Mouse (Mus musculus): ENCODE results near the gene Efcab8. TPM values are rescaled to one million over a fixed set of nuclear protein-coding genes. Genes with fewer than 3 reads are reported as not detected.
"Not testable (repeated sequence)": the region's sequence is repeated elsewhere in the genome, so short reads cannot be mapped to it uniquely, and the experiment has no call there.

Efcab8 gene
- polyA plus RNA-seq, 1 experiment from 2014 or later = not detected

DNA sequence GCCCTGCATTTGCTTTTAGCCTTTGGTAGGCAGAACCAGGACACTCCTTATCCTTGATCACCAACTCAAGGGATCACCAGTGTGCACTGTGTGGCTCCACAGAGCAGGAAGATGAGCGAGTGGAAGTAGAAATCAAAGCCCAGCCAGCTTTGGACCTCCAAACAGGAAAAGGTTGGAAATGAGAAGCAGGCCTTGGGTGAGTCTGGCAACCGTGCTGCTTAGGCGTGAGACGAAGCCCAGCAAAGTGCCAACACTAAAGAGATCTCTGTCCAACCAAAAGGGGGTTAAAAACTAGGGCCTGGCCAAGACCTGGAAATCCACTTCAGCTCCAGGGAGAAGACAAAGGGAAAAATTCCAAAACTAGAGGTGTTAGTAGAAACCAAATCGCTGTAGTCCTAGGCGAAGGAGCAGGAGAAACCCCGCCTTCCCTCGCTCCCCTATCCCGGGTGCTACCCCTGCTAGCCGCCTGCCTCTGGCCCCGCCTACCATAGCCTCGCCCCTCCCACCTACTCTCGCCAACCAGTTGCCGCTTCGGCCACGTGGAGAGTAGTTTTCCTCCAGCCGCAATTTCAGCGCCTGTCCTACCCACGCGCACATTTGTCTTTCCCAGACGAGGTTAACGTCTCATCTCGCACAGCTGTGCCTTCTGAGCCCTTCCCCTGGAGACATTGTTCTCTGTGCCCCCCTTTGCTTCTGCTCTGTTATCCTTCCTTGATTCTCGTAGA lies 931 bp upstream of the Efcab8 start:
- peak overlapping the region; percentile 50 for H3K4me2 ChIP-seq
- peaks cover 11% of the 10 kb centered on the region for H3K4me1 ChIP-seq (replicated peaks)
- H3K27ac ChIP-seq (replicated peaks) = 0 out of 2 replicates have a peak overlapping the region, but pooled peaks have one; percentile 33
- H3K9ac ChIP-seq = 0 out of 2 replicates have a peak overlapping the region, but pooled peaks have one; percentile 14
- H3K36me3 ChIP-seq = peaks cover 6% of the 10 kb centered on the region
- no peaks in the 10 kb centered on the region for H3K9me3 ChIP-seq
- H3K4me3 ChIP-seq = peak overlapping the region; percentile 24
- ATAC-seq (ENCODE audit: low read depth) = peak; percentile 82
- no peaks in the 10 kb centered on the region for H3K27me3 ChIP-seq
- 15% methylated on average over 24 of the region's 24 CpGs for WGBS

DNA sequence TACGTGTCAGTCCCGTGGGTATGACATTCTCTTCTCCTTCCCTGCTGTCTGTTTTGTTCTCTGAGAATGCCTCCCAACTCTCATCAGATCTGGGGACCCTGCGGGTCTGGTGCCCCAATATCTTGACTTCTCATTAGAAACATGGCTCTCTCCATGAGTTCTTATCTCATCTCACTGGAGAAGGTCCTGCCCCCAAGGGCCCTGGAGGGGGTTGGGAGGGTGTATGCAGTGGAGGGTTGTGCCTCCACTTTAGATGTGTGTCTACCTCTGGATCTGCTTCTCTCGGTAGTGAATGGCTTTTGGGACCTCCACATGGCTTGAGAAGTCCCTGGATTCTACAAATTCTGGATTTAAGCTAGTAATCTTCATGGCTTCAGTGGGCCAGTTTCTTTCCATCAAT lies 1.4 kb downstream of the Efcab8 start:
- peaks cover 11% of the 10 kb centered on the region for H3K4me1 ChIP-seq (replicated peaks)
- no peak overlapping the region for H3K4me2 ChIP-seq
- no peaks in the 10 kb centered on the region for H3K36me3 ChIP-seq
- H3K27ac ChIP-seq (replicated peaks) = no peak overlapping the region
- no peaks in the 10 kb centered on the region for H3K27me3 ChIP-seq
- whole genome bisulfite sequencing = 91% methylated on average over 4 of the region's 4 CpGs
- no peak for ATAC-seq (ENCODE audit: low read depth)
- H3K9me3 ChIP-seq = no peaks in the 10 kb centered on the region
- H3K9ac ChIP-seq = no peak overlapping the region
- no peak overlapping the region for H3K4me3 ChIP-seq

DNA sequence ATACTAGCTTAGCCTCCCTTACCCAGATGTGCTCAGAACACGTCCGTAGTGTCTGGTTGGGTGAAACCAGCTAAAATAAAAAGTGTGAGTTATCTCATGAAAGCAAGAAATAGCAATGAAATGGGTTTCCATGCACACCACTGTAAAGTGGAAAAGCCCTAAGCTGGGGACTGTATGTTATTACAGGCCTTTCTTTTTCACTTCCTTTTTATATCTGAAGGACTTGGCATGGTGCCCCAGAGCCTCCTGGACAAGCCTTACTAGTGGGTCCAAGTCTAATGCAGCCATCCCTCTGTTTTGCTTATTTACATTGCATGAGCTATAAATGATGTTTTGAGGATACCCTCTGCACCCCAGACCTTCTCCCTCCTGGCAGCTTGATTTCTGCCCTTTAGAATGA lies 4.9 kb downstream of the Efcab8 start:
- no peak for ATAC-seq (ENCODE audit: low read depth)
- Histone ChIP-seq H3K9ac (no peak overlapping the region), H3K27ac (replicated peaks) (no peak overlapping the region), H3K9me3 (no peaks in the 10 kb centered on the region), H3K4me2 (no peak overlapping the region), H3K4me3 (no peak overlapping the region), H3K4me1 (replicated peaks) (no peaks in the 10 kb centered on the region), H3K36me3 (no peaks in the 10 kb centered on the region), H3K27me3 (no peaks in the 10 kb centered on the region)
- 93% methylated on average over 2 of the region's 2 CpGs for WGBS

DNA sequence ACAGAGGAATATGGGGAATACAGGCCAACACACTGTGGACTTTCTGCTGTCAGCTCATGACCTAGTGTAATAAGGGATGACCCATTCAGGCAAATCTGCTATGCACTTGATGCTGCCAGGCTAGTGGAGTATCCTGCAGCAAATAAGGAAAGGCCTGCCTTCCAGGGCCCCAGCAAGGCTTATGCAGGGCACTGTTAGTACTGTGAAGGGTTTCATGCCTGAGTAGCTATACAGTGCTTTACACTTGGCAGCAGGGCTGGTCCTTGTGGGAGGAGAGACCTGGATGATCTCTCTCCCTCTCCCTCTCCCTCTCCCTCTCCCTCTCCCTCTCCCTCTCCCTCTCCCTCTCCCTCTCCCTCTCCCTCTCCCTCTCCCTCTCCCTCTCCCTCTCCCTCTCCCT lies 13.6 kb downstream of the Efcab8 start:
- Histone ChIP-seq H3K9ac (no peak overlapping the region), H3K4me3 (no peak overlapping the region), H3K9me3 (no peaks in the 10 kb centered on the region), H3K27ac (replicated peaks) (no peak overlapping the region), H3K4me2 (no peak overlapping the region), H3K27me3 (no peaks in the 10 kb centered on the region), H3K36me3 (no peaks in the 10 kb centered on the region), H3K4me1 (replicated peaks) (no peaks in the 10 kb centered on the region)
- no peak for ATAC-seq (ENCODE audit: low read depth)

DNA sequence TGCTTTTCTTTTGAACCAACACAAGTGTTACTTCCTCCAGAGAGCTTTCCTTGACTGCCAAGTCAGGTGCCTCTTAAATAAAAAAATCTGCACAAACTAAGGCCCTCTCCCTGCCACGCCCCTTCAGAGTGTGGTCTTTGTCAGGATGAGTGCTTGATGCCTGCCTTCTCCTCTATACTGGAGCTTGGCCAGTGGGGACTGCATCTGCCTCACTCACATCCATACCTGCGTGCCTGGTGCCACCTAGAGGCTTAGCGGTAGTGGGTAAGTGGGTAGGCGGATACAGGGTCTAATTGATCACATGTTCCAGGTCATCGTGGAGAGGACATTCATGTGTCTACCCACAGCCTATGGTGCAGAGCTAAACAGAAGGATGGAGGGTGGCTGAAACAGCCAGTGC lies 15.4 kb downstream of the Efcab8 start:
- ATAC-seq (ENCODE audit: low read depth) = peak; percentile 23; the same call in 1 of the 2 replicates
- Histone ChIP-seq H3K4me2 (no peak overlapping the region), H3K9ac (no peak overlapping the region), H3K4me1 (replicated peaks) (no peaks in the 10 kb centered on the region), H3K27me3 (no peaks in the 10 kb centered on the region), H3K36me3 (no peaks in the 10 kb centered on the region), H3K4me3 (no peak overlapping the region), H3K27ac (replicated peaks) (no peak overlapping the region), H3K9me3 (no peaks in the 10 kb centered on the region)
- 66% methylated on average over 5 of the region's 5 CpGs for whole genome bisulfite sequencing

DNA sequence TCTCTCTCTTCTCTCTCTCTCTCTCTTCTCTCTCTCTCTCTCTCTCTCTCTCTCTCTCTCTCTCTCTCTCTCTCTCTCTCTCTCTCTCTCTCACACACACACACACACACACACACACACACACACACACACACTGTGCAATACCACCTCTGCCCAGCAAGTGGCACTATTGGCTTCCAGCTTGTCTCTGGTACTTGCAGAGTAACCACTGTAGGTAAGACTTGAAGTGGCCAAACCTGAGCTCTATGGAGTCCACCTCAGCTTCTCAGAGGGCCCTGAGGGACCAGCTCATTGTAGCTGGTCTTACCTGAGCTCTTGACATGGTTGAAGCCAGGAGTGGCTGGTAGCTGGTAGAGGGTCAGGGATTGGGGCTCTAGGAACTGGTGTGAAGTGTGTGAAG lies 27.7 kb downstream of the Efcab8 start:
- not testable (repeated sequence) for H3K27ac ChIP-seq (replicated peaks); H3K4me3 ChIP-seq; H3K36me3 ChIP-seq; H3K9me3 ChIP-seq; ATAC-seq (ENCODE audit: low read depth); H3K4me1 ChIP-seq (replicated peaks); H3K9ac ChIP-seq; H3K27me3 ChIP-seq; H3K4me2 ChIP-seq

DNA sequence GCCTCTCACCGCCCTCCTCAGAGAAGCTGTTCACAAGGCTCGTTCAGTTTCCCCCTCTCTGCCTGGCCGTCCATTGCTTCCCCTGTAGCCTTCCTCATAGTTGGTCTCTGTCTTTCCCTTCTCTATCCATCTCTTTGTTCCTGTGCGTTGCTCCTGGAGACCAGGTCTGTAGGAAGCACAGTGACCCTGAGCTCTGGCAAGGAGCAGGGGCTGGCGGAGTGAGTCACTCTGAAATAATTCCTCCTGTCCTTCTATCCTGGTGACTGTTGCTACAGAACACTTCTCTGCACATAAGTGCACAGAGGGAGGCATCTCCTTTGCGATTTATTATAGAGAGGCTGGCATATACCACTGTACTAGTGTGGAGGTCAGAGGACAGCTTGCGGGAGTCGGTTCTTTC lies 28.4 kb downstream of the Efcab8 start:
- WGBS = 74% methylated on average over 8 of the region's 8 CpGs
- Histone ChIP-seq H3K4me3 (no peak overlapping the region), H3K4me1 (replicated peaks) (no peaks in the 10 kb centered on the region), H3K27ac (replicated peaks) (no peak overlapping the region), H3K9ac (no peak overlapping the region), H3K36me3 (no peaks in the 10 kb centered on the region), H3K27me3 (no peaks in the 10 kb centered on the region), H3K4me2 (no peak overlapping the region), H3K9me3 (no peaks in the 10 kb centered on the region)
- ATAC-seq (ENCODE audit: low read depth) = no peak

DNA sequence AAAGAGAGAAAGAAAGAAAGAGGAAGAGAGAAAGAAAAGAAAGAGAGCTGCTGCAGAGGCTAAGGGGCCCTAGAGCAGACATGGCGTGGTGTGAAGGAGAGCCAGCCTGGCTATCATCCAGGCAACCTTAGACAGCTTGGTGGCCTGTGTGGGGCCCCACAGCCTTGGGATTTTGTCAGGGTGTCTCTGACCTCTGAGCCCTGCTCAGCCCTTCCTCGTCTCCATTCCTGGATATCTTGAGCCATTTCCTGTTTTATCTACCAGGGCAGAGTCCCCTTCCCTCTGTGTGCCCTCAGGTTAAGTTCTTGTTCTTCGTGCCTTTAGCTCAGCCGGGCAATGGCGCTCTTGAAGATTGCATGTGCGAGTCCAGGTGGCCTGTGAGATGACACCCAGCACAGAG lies 29.1 kb downstream of the Efcab8 start:
- H3K9ac ChIP-seq = no peak overlapping the region
- H3K36me3 ChIP-seq = no peaks in the 10 kb centered on the region
- H3K4me1 ChIP-seq (replicated peaks) = no peaks in the 10 kb centered on the region
- no peak overlapping the region for H3K4me2 ChIP-seq
- H3K9me3 ChIP-seq = no peaks in the 10 kb centered on the region
- no peak for ATAC-seq (ENCODE audit: low read depth)
- H3K27ac ChIP-seq (replicated peaks) = no peak overlapping the region
- H3K4me3 ChIP-seq = no peak overlapping the region
- no peaks in the 10 kb centered on the region for H3K27me3 ChIP-seq
- 85% methylated on average over 6 of the region's 6 CpGs for WGBS

DNA sequence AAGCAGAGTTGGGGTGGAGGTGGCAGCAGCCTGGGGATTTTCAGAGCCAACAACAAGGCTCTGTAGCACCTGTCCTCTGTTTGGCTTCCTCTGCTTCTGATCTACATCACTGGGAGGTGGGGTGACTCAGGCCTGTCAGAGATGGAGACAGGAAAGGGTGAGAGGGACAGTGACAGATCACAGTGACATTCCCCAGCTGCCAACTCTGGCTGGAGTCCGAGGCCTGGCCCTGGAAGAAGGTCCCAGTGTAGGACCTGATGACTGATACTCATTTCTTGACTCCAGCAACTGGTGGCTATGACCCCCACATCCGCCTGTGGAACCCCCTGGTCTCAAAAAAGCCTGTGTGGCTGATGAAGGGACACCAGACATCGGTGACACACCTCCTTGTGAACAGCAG lies 30.2 kb downstream of the Efcab8 start:
- Histone ChIP-seq H3K9ac (no peak overlapping the region), H3K27me3 (no peaks in the 10 kb centered on the region), H3K36me3 (no peaks in the 10 kb centered on the region), H3K27ac (replicated peaks) (no peak overlapping the region), H3K4me2 (no peak overlapping the region), H3K4me1 (replicated peaks) (no peaks in the 10 kb centered on the region), H3K4me3 (no peak overlapping the region), H3K9me3 (no peaks in the 10 kb centered on the region)
- WGBS = 80% methylated on average over 3 of the region's 3 CpGs
- ATAC-seq (ENCODE audit: low read depth) = no peak

DNA sequence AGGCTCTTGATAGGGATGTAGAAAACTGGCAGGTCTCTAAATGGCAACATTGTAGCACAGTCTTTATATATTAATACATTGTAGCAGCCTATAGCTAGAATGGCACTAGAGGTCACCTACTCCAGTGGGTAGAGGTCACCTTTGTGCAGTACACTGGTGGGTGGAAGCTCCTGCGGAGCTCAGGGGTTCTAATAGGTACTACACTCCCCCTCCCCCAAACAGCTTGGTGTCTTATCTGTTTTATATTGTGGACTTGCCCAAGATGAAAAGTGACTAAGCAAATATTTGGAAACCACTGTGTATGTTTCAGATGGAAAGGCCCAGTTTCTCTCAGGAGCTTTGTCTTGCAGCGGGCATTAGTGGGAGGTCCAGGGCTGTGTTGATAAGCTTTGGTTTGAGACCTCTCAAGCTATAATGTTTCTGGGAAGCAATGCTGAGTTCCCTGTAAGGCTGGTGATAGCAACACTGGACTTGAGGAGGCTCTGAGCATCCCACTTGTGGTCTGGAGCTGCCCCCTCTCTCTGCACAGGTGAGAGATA lies 42.3 kb downstream of the Efcab8 start:
- Histone ChIP-seq H3K4me3 (no peak overlapping the region), H3K27ac (replicated peaks) (no peak overlapping the region), H3K36me3 (no peaks in the 10 kb centered on the region), H3K9me3 (no peaks in the 10 kb centered on the region), H3K4me1 (replicated peaks) (peaks cover 8% of the 10 kb centered on the region; the same call in 1 of the 2 replicates), H3K9ac (no peak overlapping the region), H3K27me3 (no peaks in the 10 kb centered on the region), H3K4me2 (no peak overlapping the region)
- ATAC-seq (ENCODE audit: low read depth) = no peak
- WGBS = 95% methylated on average over 2 of the region's 2 CpGs

DNA sequence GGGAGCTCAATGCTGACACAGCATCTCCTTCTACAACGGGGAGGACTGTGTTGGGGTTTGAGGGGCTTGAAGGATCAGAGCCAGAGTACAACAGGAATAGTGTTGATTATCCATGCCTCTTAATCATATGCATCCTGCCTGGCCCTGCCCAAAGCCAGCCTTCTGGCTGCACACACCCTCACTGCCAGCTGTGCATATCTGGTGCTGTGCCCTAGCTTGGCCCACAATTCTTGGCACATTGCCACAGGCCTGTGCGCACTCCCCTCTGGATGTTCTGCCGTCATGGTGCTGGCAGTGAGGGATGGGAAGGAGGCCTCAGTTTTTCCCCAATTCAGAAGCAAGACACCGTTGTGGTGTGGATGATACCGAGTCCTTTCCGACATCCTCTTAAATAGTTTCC lies 44.9 kb downstream of the Efcab8 start:
- Histone ChIP-seq H3K27ac (replicated peaks) (0 out of 2 replicates have a peak overlapping the region, but pooled peaks have one; percentile 38), H3K4me2 (no peak overlapping the region), H3K27me3 (no peaks in the 10 kb centered on the region), H3K9me3 (no peaks in the 10 kb centered on the region), H3K9ac (no peak overlapping the region), H3K36me3 (no peaks in the 10 kb centered on the region), H3K4me1 (replicated peaks) (peaks cover 8% of the 10 kb centered on the region; the same call in 1 of the 2 replicates), H3K4me3 (no peak overlapping the region)
- ATAC-seq (ENCODE audit: low read depth) = peak; percentile 69
- WGBS = 69% methylated on average over 6 of the region's 6 CpGs

DNA sequence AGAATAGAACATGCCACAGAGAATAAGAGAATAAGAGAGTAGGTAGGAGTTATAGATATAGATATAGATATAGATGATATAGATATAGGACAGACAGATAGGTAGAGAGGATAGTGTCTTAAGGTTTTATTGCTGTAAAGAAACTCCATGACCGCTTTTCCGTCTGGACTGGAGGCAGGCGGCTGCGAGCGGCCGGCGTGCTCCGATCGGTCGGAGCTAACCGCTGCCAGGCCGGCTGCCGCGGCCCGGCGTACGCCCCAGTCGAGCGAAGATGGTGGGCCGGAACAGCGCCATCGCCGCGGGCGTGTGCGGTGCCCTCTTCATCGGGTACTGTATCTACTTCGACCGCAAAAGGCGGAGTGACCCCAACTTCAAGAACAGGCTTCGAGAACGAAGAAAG lies 46.2 kb downstream of the Efcab8 start:
- H3K27me3 ChIP-seq; H3K9ac ChIP-seq; H3K36me3 ChIP-seq; H3K4me2 ChIP-seq; H3K9me3 ChIP-seq; H3K4me3 ChIP-seq; H3K4me1 ChIP-seq (replicated peaks); ATAC-seq (ENCODE audit: low read depth); H3K27ac ChIP-seq (replicated peaks): not testable (repeated sequence)
- WGBS = 59% methylated on average over 32 of the region's 32 CpGs

Measured in neural tube, embryonic 13.5 days (tissue).